Mouse (Mus musculus) ES-Bruce4 (cell line): Measurements from ENCODE around the gene Hbb-bs.
"Not testable (repeated sequence)": the region's sequence is repeated elsewhere in the genome, so short reads cannot be mapped to it uniquely, and the experiment has no call there.

Experiments
- CTCF ChIP-seq: IDR thresholded peaks from one replicate; pipeline ENCODE4 v1.8.1; 2011; ENCODE audit warnings: low read depth, low read length
- EP300 ChIP-seq: IDR thresholded peaks from 2 replicates; pipeline ENCODE4 v1.6.1; 2011; ENCODE audit warnings: low read depth, low read length; ENCODE audit not compliant: insufficient read depth
- POLR2A ChIP-seq: IDR thresholded peaks from one replicate; pipeline ENCODE4 v1.8.1; 2011; ENCODE audit warnings: low read length; ENCODE audit not compliant: insufficient read depth

DNA sequence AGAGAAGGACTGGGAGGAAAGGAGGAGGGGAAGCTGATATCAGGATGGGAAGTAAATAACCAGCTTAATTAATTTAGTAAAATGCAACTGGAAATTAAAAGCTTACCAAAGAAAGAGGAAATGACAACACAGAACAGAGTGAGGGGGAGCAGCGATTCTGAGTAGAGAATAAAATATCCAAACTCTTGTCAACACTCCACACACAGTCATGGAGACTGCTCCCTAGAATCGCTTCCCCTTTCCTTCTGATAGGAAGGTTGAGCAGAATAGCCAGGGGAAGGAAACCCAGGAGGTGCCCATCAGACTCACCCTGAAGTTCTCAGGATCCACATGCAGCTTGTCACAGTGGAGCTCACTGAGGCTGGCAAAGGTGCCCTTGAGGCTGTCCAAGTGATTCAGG is 757 bp downstream of the Hbb-bs start:
- not testable (repeated sequence) for TF ChIP-seq POLR2A, EP300, CTCF
